Mouse (Mus musculus) kidney, embryonic 15.5 days (tissue): ENCODE results near the gene Haao. TPM values are rescaled to one million over a fixed set of nuclear protein-coding genes. Genes with fewer than 3 reads are reported as not detected.

Source experiments
- ATAC-seq: fragments of 200-750 bp; cut with Nextera tagmentation; replicated peaks from 2 replicates; pipeline ENCODE4 v1.8.0; 2017; ENCODE audit warnings: moderate TSS enrichment; ENCODE audit not compliant: low FRiP score
- H3K27ac ChIP-seq: fragments of 300-500 bp; sonication (generic); 2 replicates; pipeline ENCODE4 v1.5.1; 2015; ENCODE audit warnings: mild to moderate bottlenecking, inconsistent platforms
- H3K27me3 ChIP-seq: fragments of 300-500 bp; sonication (generic); 2 replicates; pipeline ENCODE4 v1.6.1; 2015; ENCODE audit warnings: inconsistent platforms
- H3K36me3 ChIP-seq: fragments of 300-500 bp; sonication (generic); 2 replicates; pipeline ENCODE4 v1.6.1; 2015; ENCODE audit warnings: inconsistent platforms
- H3K4me1 ChIP-seq: fragments of 300-500 bp; sonication (generic); 2 replicates; pipeline ENCODE4 v1.6.1; 2015; ENCODE audit warnings: inconsistent platforms
- H3K4me2 ChIP-seq: fragments of 300-500 bp; sonication (generic); 2 replicates; pipeline ENCODE4 v1.6.1; 2015; ENCODE audit warnings: moderate library complexity, mild to moderate bottlenecking, inconsistent platforms
- H3K4me3 ChIP-seq: fragments of 300-500 bp; sonication (generic); replicated peaks from 2 replicates; pipeline ENCODE4 v1.5.1; 2015; ENCODE audit warnings: mild to moderate bottlenecking, inconsistent platforms
- H3K9ac ChIP-seq: fragments of 300-500 bp; sonication (generic); 2 replicates; pipeline ENCODE4 v1.6.1; 2015; ENCODE audit warnings: mild to moderate bottlenecking, inconsistent platforms
- H3K9me3 ChIP-seq: fragments of 300-500 bp; sonication (generic); replicated peaks from 2 replicates; pipeline ENCODE4 v1.6.1; 2016; ENCODE audit warnings: inconsistent platforms
- WGBS: fragments of 180-500 bp; shearing (Covaris S2); methylation state at CpG from one replicate; pipeline ENCODE4 v1.1.7; 2015; ENCODE audit warnings: mixed read lengths; 5-methylcytosine and 5-hydroxymethylcytosine counted together
- polyA plus RNA-seq: library from polyadenylated mRNA; unstranded; fragments of >200 nt; fragmentation: Nextera tagmentation; extraction: Ambion mirVana; gene quantifications from 2 replicates; pipeline ENCODE4 v1.2.1, GENCODE M21; 2015

Haao gene
- polyA plus RNA-seq = 1.8 and 2.3 TPM in 2 replicates

- H3K4me1 ChIP-seq = peaks cover 21% of the 10 kb centered on the region; the same call in 1 of the 2 replicates
- H3K36me3 ChIP-seq = no peaks in the 10 kb centered on the region
- 79% methylated on average over 3 of the region's 3 CpGs for WGBS
- no peak within 1 kb of the TSS for H3K4me3 ChIP-seq
- no peak for ATAC-seq
- no peak within 1 kb of the TSS for H3K4me2 ChIP-seq
- H3K9me3 ChIP-seq = no peaks in the 10 kb centered on the region
- no peak within 1 kb of the TSS for H3K9ac ChIP-seq
- no peaks in the 10 kb centered on the region for H3K27me3 ChIP-seq
- H3K27ac ChIP-seq = no peak within 1 kb of the TSS
Observed at GRCm38 (mm10) chr17:83847815-83848214, at the start of gene Haao. TSS of gene Haao (minus strand) at chr17:83847963.

- Histone ChIP-seq H3K9ac (no peak overlapping the region), H3K36me3 (no peaks in the 10 kb centered on the region), H3K9me3 (no peaks in the 10 kb centered on the region), H3K27me3 (no peaks in the 10 kb centered on the region; the same call in 1 of the 2 replicates), H3K4me2 (no peak overlapping the region), H3K27ac (peak overlapping the region; percentile 54), H3K4me3 (no peak overlapping the region), H3K4me1 (peaks cover 48% of the 10 kb centered on the region)
- 69% methylated on average over 8 of the region's 8 CpGs for WGBS
- ATAC-seq = no peak
Observed at GRCm38 (mm10) chr17:83897361-83897799, 49.6 kb upstream of the Haao start.

GRCm38 (mm10) chr17:83896723-83897122, 49.0 kb upstream of the Haao start:
- H3K36me3 ChIP-seq = no peaks in the 10 kb centered on the region
- H3K27me3 ChIP-seq = no peaks in the 10 kb centered on the region; the same call in 1 of the 2 replicates
- peak overlapping the region; percentile 54; the same call in 1 of the 2 replicates for H3K27ac ChIP-seq
- H3K9ac ChIP-seq = no peak overlapping the region
- 27% methylated on average over 10 of the region's 10 CpGs for WGBS
- no peaks in the 10 kb centered on the region for H3K9me3 ChIP-seq
- no peak for ATAC-seq
- no peak overlapping the region for H3K4me3 ChIP-seq
- H3K4me2 ChIP-seq = no peak overlapping the region
- H3K4me1 ChIP-seq = peaks cover 45% of the 10 kb centered on the region

GRCm38 (mm10) chr17:83895321-83895770, 47.6 kb upstream of the Haao start:
- 15% methylated on average over 8 of the region's 8 CpGs for WGBS
- no peak overlapping the region; the same call in 1 of the 2 replicates for H3K9ac ChIP-seq
- H3K27me3 ChIP-seq = no peaks in the 10 kb centered on the region
- H3K36me3 ChIP-seq = no peaks in the 10 kb centered on the region
- H3K4me1 ChIP-seq = peaks cover 59% of the 10 kb centered on the region
- H3K4me3 ChIP-seq = no peak overlapping the region
- peak overlapping the region; percentile 90 for H3K27ac ChIP-seq
- H3K9me3 ChIP-seq = no peaks in the 10 kb centered on the region
- peak; percentile 93 for ATAC-seq
- peak overlapping the region; percentile 8; the same call in 1 of the 2 replicates for H3K4me2 ChIP-seq

GRCm38 (mm10) chr17:83893134-83893533, 45.4 kb upstream of the Haao start:
- no peak overlapping the region for H3K4me3 ChIP-seq
- H3K27ac ChIP-seq = no peak overlapping the region
- peaks cover 68% of the 10 kb centered on the region for H3K4me1 ChIP-seq
- H3K27me3 ChIP-seq = no peaks in the 10 kb centered on the region
- H3K4me2 ChIP-seq = no peak overlapping the region
- no peak for ATAC-seq
- H3K9ac ChIP-seq = no peak overlapping the region
- no peaks in the 10 kb centered on the region for H3K36me3 ChIP-seq
- 90% methylated on average over 4 of the region's 4 CpGs for WGBS
- no peaks in the 10 kb centered on the region for H3K9me3 ChIP-seq

GRCm38 (mm10) chr17:83891864-83892263, 44.1 kb upstream of the Haao start:
- Histone ChIP-seq H3K9ac (no peak overlapping the region), H3K4me3 (no peak overlapping the region), H3K36me3 (no peaks in the 10 kb centered on the region), H3K4me1 (peaks cover 55% of the 10 kb centered on the region), H3K9me3 (no peaks in the 10 kb centered on the region), H3K27ac (peak overlapping the region; percentile 85; the same call in 1 of the 2 replicates), H3K27me3 (no peaks in the 10 kb centered on the region), H3K4me2 (no peak overlapping the region)
- ATAC-seq = no peak
- WGBS = 51% methylated on average over 9 of the region's 9 CpGs

GRCm38 (mm10) chr17:83890373-83890696, 42.6 kb upstream of the Haao start:
- Histone ChIP-seq H3K9ac (no peak overlapping the region), H3K27ac (peak overlapping the region; percentile 85), H3K36me3 (no peaks in the 10 kb centered on the region), H3K4me2 (no peak overlapping the region), H3K9me3 (no peaks in the 10 kb centered on the region), H3K4me3 (no peak overlapping the region), H3K27me3 (no peaks in the 10 kb centered on the region), H3K4me1 (peaks cover 46% of the 10 kb centered on the region)
- 23% methylated on average over 5 of the region's 5 CpGs for WGBS
- peak; percentile 7; the same call in 1 of the 2 replicates for ATAC-seq

GRCm38 (mm10) chr17:83889691-83890372, 42.1 kb upstream of the Haao start:
- Histone ChIP-seq H3K9ac (no peak overlapping the region), H3K27me3 (no peaks in the 10 kb centered on the region), H3K27ac (peak overlapping the region; percentile 85), H3K4me2 (no peak overlapping the region), H3K4me1 (peaks cover 42% of the 10 kb centered on the region), H3K4me3 (no peak overlapping the region), H3K36me3 (no peaks in the 10 kb centered on the region), H3K9me3 (no peaks in the 10 kb centered on the region)
- peak; percentile 48 for ATAC-seq
- WGBS = 24% methylated on average over 13 of the region's 13 CpGs

- WGBS = 78% methylated on average over 5 of the region's 5 CpGs
- Histone ChIP-seq H3K9me3 (no peaks in the 10 kb centered on the region), H3K27ac (peak overlapping the region; percentile 85), H3K27me3 (no peaks in the 10 kb centered on the region), H3K36me3 (no peaks in the 10 kb centered on the region), H3K4me1 (peaks cover 39% of the 10 kb centered on the region), H3K4me2 (no peak overlapping the region), H3K4me3 (no peak overlapping the region), H3K9ac (no peak overlapping the region)
- no peak for ATAC-seq
Observed at GRCm38 (mm10) chr17:83889329-83889690, 41.5 kb upstream of the Haao start.

GRCm38 (mm10) chr17:83887241-83887640, 39.5 kb upstream of the Haao start:
- Histone ChIP-seq H3K4me2 (no peak overlapping the region), H3K27me3 (no peaks in the 10 kb centered on the region), H3K4me1 (peaks cover 34% of the 10 kb centered on the region), H3K9me3 (no peaks in the 10 kb centered on the region), H3K9ac (no peak overlapping the region), H3K4me3 (no peak overlapping the region), H3K36me3 (no peaks in the 10 kb centered on the region), H3K27ac (no peak overlapping the region)
- no peak for ATAC-seq
- 76% methylated on average over 5 of the region's 5 CpGs for WGBS

- 82% methylated on average over 3 of the region's 3 CpGs for WGBS
- no peak for ATAC-seq
Observed at GRCm38 (mm10) chr17:83886395-83886794, 38.6 kb upstream of the Haao start.

GRCm38 (mm10) chr17:83885750-83886149, 38.0 kb upstream of the Haao start:
- no peak overlapping the region for H3K4me2 ChIP-seq
- no peaks in the 10 kb centered on the region for H3K36me3 ChIP-seq
- no peaks in the 10 kb centered on the region for H3K27me3 ChIP-seq
- peaks cover 21% of the 10 kb centered on the region for H3K4me1 ChIP-seq
- no peak overlapping the region for H3K9ac ChIP-seq
- no peak overlapping the region for H3K4me3 ChIP-seq
- no peak for ATAC-seq
- 68% methylated on average over 5 of the region's 5 CpGs for WGBS
- H3K9me3 ChIP-seq = no peaks in the 10 kb centered on the region
- 0 out of 2 replicates have a peak overlapping the region, but pooled peaks have one; percentile 1 for H3K27ac ChIP-seq

More at GRCm38 (mm10) chr17:83886395-83886794, 38.6 kb upstream of the Haao start:
- Histone ChIP-seq H3K27ac (no peak overlapping the region), H3K4me2 (no peak overlapping the region), H3K4me1 (peaks cover 28% of the 10 kb centered on the region), H3K27me3 (no peaks in the 10 kb centered on the region), H3K9me3 (no peaks in the 10 kb centered on the region), H3K36me3 (no peaks in the 10 kb centered on the region), H3K4me3 (no peak overlapping the region), H3K9ac (no peak overlapping the region)
